Mouse (Mus musculus) regulatory T cell (primary cell): ENCODE measurements around the gene Rassf4.

Source experiments
- in situ Hi-C: fragments of 300-600 bp; cut with MboI, MseI; formaldehyde crosslinking; loops from one replicate; pipeline ENCODE4 v1.15.1; 2025; ENCODE audit warnings: high pct_unique_total_duplicates

Rassf4 gene

GRCm38 (mm10) chr6:116637496-116637895, 36.3 kb downstream of the Rassf4 start:
- in situ Hi-C loops, result loop anchor here (25.0 kb wide), 1 partner anchor 1200 kb away; the partner anchor contains the start of gene Zfp637

GRCm38 (mm10) chr6:116636581-116637235, 37.0 kb downstream of the Rassf4 start:
- in situ Hi-C loops, result loop anchor here (25.0 kb wide), 1 partner anchor 1201 kb away; the partner anchor contains the start of gene Zfp637

- in situ Hi-C loops, result loop anchor here (25.0 kb wide), 1 partner anchor 1202 kb away; the partner anchor contains the start of gene Zfp637
Measured at GRCm38 (mm10) chr6:116635251-116636180, 38.2 kb downstream of the Rassf4 start.

- in situ Hi-C loops, result loop anchor here (25.0 kb wide), 1 partner anchor 1203 kb away; the partner anchor contains the start of gene Zfp637
Measured at GRCm38 (mm10) chr6:116633741-116634695, 39.7 kb downstream of the Rassf4 start.

GRCm38 (mm10) chr6:116632129-116632528, 41.6 kb downstream of the Rassf4 start:
- in situ Hi-C loops, result loop anchor here (25.0 kb wide), 1 partner anchor 1205 kb away; the partner anchor contains the start of gene Zfp637

GRCm38 (mm10) chr6:116629766-116630165, 44.0 kb downstream of the Rassf4 start:
- in situ Hi-C loops, result loop anchor here (25.0 kb wide), 1 partner anchor 1208 kb away; the partner anchor contains the start of gene Zfp637

- in situ Hi-C loops, result loop anchor here (25.0 kb wide), 1 partner anchor 1209 kb away; the partner anchor contains the start of gene Zfp637
Measured at GRCm38 (mm10) chr6:116628539-116629171, 45.1 kb downstream of the Rassf4 start, which contains the start of gene Zfp422. Gene Zfp422 (minus strand): TSS chr6:116628999.

- in situ Hi-C loops, result loop anchor here (25.0 kb wide), 1 partner anchor 1209 kb away; the partner anchor contains the start of gene Zfp637
Measured at GRCm38 (mm10) chr6:116628095-116628494, 45.7 kb downstream of the Rassf4 start.

- in situ Hi-C loops, result loop anchor here (25.0 kb wide), 1 partner anchor 1211 kb away; the partner anchor contains the start of gene Zfp637
Measured at GRCm38 (mm10) chr6:116626417-116626816, 47.3 kb downstream of the Rassf4 start.

GRCm38 (mm10) chr6:116621318-116622023, 52.3 kb downstream of the Rassf4 start:
- in situ Hi-C loops, result loop anchor here (25.0 kb wide), 1 partner anchor 734 kb away; no protein-coding TSS in a partner anchor

- in situ Hi-C loops, result loop anchor here (25.0 kb wide), 1 partner anchor 731 kb away; no protein-coding TSS in a partner anchor
Measured at GRCm38 (mm10) chr6:116618073-116618472, 55.7 kb downstream of the Rassf4 start.

- in situ Hi-C loops, result loop anchor here (25.0 kb wide), 1 partner anchor 728 kb away; no protein-coding TSS in a partner anchor
Measured at GRCm38 (mm10) chr6:116615719-116616118, 58.0 kb downstream of the Rassf4 start.

- in situ Hi-C loops, result loop anchor here (25.0 kb wide), 1 partner anchor 720 kb away; no protein-coding TSS in a partner anchor
Measured at GRCm38 (mm10) chr6:116607230-116607629, 66.5 kb downstream of the Rassf4 start.

- in situ Hi-C loops, result loop anchor here (25.0 kb wide), 1 partner anchor 714 kb away; no protein-coding TSS in a partner anchor
Measured at GRCm38 (mm10) chr6:116600969-116601368, 72.8 kb downstream of the Rassf4 start.

GRCm38 (mm10) chr6:116584095-116584494, 89.7 kb downstream of the Rassf4 start, which contains the start of gene Olfr215:
Gene Olfr215 (minus strand): TSS chr6:116584195.
- in situ Hi-C loops, result no loop called here
